Mouse (Mus musculus) thymus, adult 2 months (tissue): Measurements from ENCODE around the gene Fam151b. TPM values are rescaled to one million over a fixed set of nuclear protein-coding genes. Genes with fewer than 3 reads are reported as not detected.

ENCODE experiments used
- DNase-seq: peaks from one replicate; pipeline ENCODE4 v3.0.0; 2021
- H3K27ac ChIP-seq: fragments of 200-500 bp; 2 replicates; pipeline ENCODE4 v1.5.1; 2012; ENCODE audit warnings: low read length, control low read depth; ENCODE audit not compliant: control insufficient read depth, insufficient read depth
- H3K27me3 ChIP-seq: fragments of 200-500 bp; 2 replicates; pipeline ENCODE4 v1.6.1; 2012; ENCODE audit warnings: mild to moderate bottlenecking, low read length, moderate library complexity, mixed read lengths; ENCODE audit not compliant: control insufficient read depth, insufficient read depth
- H3K36me3 ChIP-seq: fragments of 200-500 bp; 2 replicates; pipeline ENCODE4 v1.6.1; 2012; ENCODE audit warnings: mild to moderate bottlenecking, low read length, moderate library complexity; ENCODE audit not compliant: control insufficient read depth, insufficient read depth
- H3K4me1 ChIP-seq: fragments of 200-500 bp; replicated peaks from 2 replicates; pipeline ENCODE4 v1.6.1; 2012; ENCODE audit warnings: low read length; ENCODE audit not compliant: control insufficient read depth, insufficient read depth
- H3K4me3 ChIP-seq: fragments of 200-500 bp; 2 replicates; pipeline ENCODE4 v1.5.1; 2012; ENCODE audit warnings: mild to moderate bottlenecking, low read length, control low read depth, moderate library complexity; ENCODE audit not compliant: control insufficient read depth, insufficient read depth
- CTCF ChIP-seq: fragments of 200-500 bp; IDR thresholded peaks from 2 replicates; pipeline ENCODE4 v1.5.1; 2012; ENCODE audit warnings: mild to moderate bottlenecking, control low read depth, low read length, moderate library complexity, borderline replicate concordance; ENCODE audit not compliant: control insufficient read depth, poor library complexity, insufficient read depth; ENCODE audit errors: extremely low read depth
- POLR2A ChIP-seq: fragments of 200-500 bp; IDR thresholded peaks from 2 replicates; pipeline ENCODE4 v1.6.1; 2012; ENCODE audit warnings: mild to moderate bottlenecking, low read length, control low read depth, moderate library complexity; ENCODE audit not compliant: control insufficient read depth, poor library complexity, insufficient read depth; ENCODE audit errors: extremely low read depth
- WGBS: fragments of 180-500 bp; shearing (Covaris S2); methylation state at CpG from one replicate; pipeline ENCODE4 v1.1.7; 2018; 5-methylcytosine and 5-hydroxymethylcytosine counted together
- polyA plus RNA-seq: library from polyadenylated mRNA; depleted of rRNA; stranded (reverse); fragments of >200 nt; gene quantifications from 2 replicates; pipeline ENCODE4 v1.2.3, GENCODE M21; 2012

Fam151b gene
- polyA plus RNA-seq, 1 experiment = 1.1 TPM

- no peak for DNase-seq
- Histone ChIP-seq H3K36me3 (peaks cover 14% of the 10 kb centered on the region), H3K4me1 (no peaks in the 10 kb centered on the region), H3K27ac (no peak overlapping the region), H3K27me3 (no peaks in the 10 kb centered on the region), H3K4me3 (no peak overlapping the region)
- 92% methylated on average over 12 of the region's 12 CpGs for WGBS
- TF ChIP-seq CTCF (no peak), POLR2A (no peak)
Measured at GRCm38 (mm10) chr13:92504871-92505270, 21.1 kb upstream of the Fam151b start.

GRCm38 (mm10) chr13:92491923-92492322 is 8.1 kb upstream of the Fam151b start:
- peaks cover 7% of the 10 kb centered on the region; the same call in 1 of the 2 replicates for H3K36me3 ChIP-seq
- H3K4me1 ChIP-seq = no peaks in the 10 kb centered on the region
- H3K27ac ChIP-seq = no peak overlapping the region
- no peak for DNase-seq
- 98% methylated on average over 1 of the region's 1 CpGs for WGBS
- TF ChIP-seq CTCF (no peak), POLR2A (no peak)
- H3K4me3 ChIP-seq = no peak overlapping the region
- H3K27me3 ChIP-seq = no peaks in the 10 kb centered on the region

GRCm38 (mm10) chr13:92490817-92491216 is 7.0 kb upstream of the Fam151b start:
- Histone ChIP-seq H3K4me1 (no peaks in the 10 kb centered on the region), H3K27ac (no peak overlapping the region), H3K4me3 (no peak overlapping the region), H3K36me3 (peaks cover 7% of the 10 kb centered on the region; the same call in 1 of the 2 replicates), H3K27me3 (no peaks in the 10 kb centered on the region)
- no peak for DNase-seq
- WGBS = 93% methylated on average over 4 of the region's 4 CpGs
- TF ChIP-seq POLR2A (no peak), CTCF (no peak)

- no peaks in the 10 kb centered on the region for H3K36me3 ChIP-seq
- no peaks in the 10 kb centered on the region for H3K4me1 ChIP-seq
- H3K27ac ChIP-seq = no peak overlapping the region
- no peak overlapping the region for H3K4me3 ChIP-seq
- peak; percentile 59 for DNase-seq
- H3K27me3 ChIP-seq = no peaks in the 10 kb centered on the region
- WGBS = 6% methylated on average over 3 of the region's 3 CpGs
- no peak for TF ChIP-seq POLR2A
- peak; percentile 18; the same call in 1 of the 2 replicates for TF ChIP-seq CTCF
Measured at GRCm38 (mm10) chr13:92483348-92483747, 467 bp downstream of the Fam151b start.

- H3K36me3 ChIP-seq = no peaks in the 10 kb centered on the region
- H3K27ac ChIP-seq = no peak overlapping the region
- WGBS = 98% methylated on average over 2 of the region's 2 CpGs
- H3K4me3 ChIP-seq = no peak overlapping the region
- no peaks in the 10 kb centered on the region for H3K4me1 ChIP-seq
- TF ChIP-seq CTCF = no peak
- TF ChIP-seq POLR2A = no peak
- DNase-seq = no peak
- no peaks in the 10 kb centered on the region for H3K27me3 ChIP-seq
Measured at GRCm38 (mm10) chr13:92470151-92470550, 13.7 kb downstream of the Fam151b start.

GRCm38 (mm10) chr13:92469381-92469780 is 14.4 kb downstream of the Fam151b start:
- Histone ChIP-seq H3K36me3 (no peaks in the 10 kb centered on the region), H3K27me3 (no peaks in the 10 kb centered on the region), H3K27ac (no peak overlapping the region), H3K4me1 (no peaks in the 10 kb centered on the region), H3K4me3 (no peak overlapping the region)
- DNase-seq = no peak
- WGBS = 86% methylated on average over 2 of the region's 2 CpGs
- TF ChIP-seq POLR2A (no peak), CTCF (no peak)

- WGBS = 94% methylated on average over 9 of the region's 9 CpGs
- no peak for TF ChIP-seq POLR2A
- TF ChIP-seq CTCF = no peak
- H3K27me3 ChIP-seq = no peaks in the 10 kb centered on the region
- H3K27ac ChIP-seq = no peak overlapping the region
- no peaks in the 10 kb centered on the region for H3K36me3 ChIP-seq
- no peaks in the 10 kb centered on the region for H3K4me1 ChIP-seq
- no peak for DNase-seq
- H3K4me3 ChIP-seq = no peak overlapping the region
Measured at GRCm38 (mm10) chr13:92467891-92468290, 15.9 kb downstream of the Fam151b start.
